8 mouse cellular contexts compared by ENCODE assay signal in the genomic region with DNA sequence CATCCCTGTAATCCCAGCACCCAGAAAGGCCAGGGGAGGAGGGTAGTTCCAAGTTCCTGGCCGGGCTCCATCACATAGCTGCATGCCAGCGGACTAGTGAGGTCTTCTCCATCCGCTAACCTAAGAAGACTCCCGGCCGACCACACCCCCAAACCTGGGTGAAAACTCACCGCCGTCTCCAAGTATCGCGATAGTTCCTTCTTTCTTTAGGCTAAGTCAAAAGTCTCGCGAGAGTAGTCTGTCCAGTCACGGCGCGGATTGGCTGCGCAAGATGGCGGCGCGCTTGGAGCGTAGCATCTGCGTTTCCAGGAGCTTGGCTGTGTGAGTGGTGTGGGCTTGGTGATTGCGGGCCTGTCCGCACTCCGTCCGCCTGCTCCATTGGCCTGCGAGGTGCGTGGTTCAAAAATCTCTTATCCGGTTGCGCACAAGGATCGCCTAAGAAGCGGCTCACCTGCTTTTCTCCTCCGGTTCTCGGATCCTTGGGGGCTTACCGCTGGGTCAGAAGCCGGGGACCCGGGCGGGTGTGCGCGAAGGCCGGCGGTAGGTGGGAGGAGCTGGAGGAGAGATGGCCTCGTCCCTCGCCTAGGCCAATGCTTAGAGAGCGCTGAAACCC. TPM values are rescaled to one million over a fixed set of nuclear protein-coding genes. Genes with fewer than 3 reads are reported as not detected.
DNase-seq lines count a peak whose midpoint lies in the region; ATAC-seq and TF ChIP-seq lines count a peak whose summit lies in the region.

A gene (plus strand): TSS at position 236 of the 613 bp plus-strand sequence.

- no peaks in the 10 kb centered on the region for H3K9me3 ChIP-seq in kidney, embryonic 14.5 days (ENCODE audit: control insufficient read depth, low read length)
- no peaks in the 10 kb centered on the region for H3K9me3 ChIP-seq in limb, embryonic 15.5 days

- TF ChIP-seq POLR2A in bone marrow macrophage, adult 2 months (IDR thresholded peaks at IDR 0.05; ENCODE audit: borderline replicate concordance, low read depth, low read length): no peak
- TF ChIP-seq POLR2A in embryonic fibroblast, embryonic 13.5 days (IDR thresholded peaks at IDR 0.05; ENCODE audit: low read depth, low read length): peak; percentile 86

- peak within 1 kb of the TSS; percentile 76 for H3K4me2 ChIP-seq in kidney, embryonic 14.5 days (replicated peaks; ENCODE audit: low read depth, low read length)
- peak within 1 kb of the TSS; percentile 76 for H3K4me2 ChIP-seq in limb, embryonic 15.5 days

- H3K27me3 ChIP-seq in kidney, embryonic 14.5 days (ENCODE audit: control insufficient read depth, insufficient read depth, low read length): no peaks in the 10 kb centered on the region
- H3K27me3 ChIP-seq in limb, embryonic 15.5 days: no peaks in the 10 kb centered on the region

- H3K9ac ChIP-seq in kidney, embryonic 14.5 days (ENCODE audit: low read depth, low read length): peak within 1 kb of the TSS; percentile 88
- H3K9ac ChIP-seq in limb, embryonic 15.5 days: peak within 1 kb of the TSS; percentile 80

- H3K4me3 ChIP-seq in bone marrow macrophage, adult 2 months (ENCODE audit: insufficient read depth, low read length): peak within 1 kb of the TSS; percentile 83
- peak within 1 kb of the TSS; percentile 66 for H3K4me3 ChIP-seq in embryonic fibroblast, embryonic 13.5 days (ENCODE audit: insufficient read depth, low read length)
- peak within 1 kb of the TSS; percentile 87 for H3K4me3 ChIP-seq in kidney, embryonic 14.5 days (ENCODE audit: low read length)
- peak within 1 kb of the TSS; percentile 86 for H3K4me3 ChIP-seq in limb, embryonic 15.5 days

- DNase-seq in A20 (ENCODE audit: low read depth, low spot score): peak; percentile 97
- peak; percentile 95 for DNase-seq in heart, adult 9 months (ENCODE audit: low spot score in 2 of 2)
- DNase-seq in monocyte, adult 2 months (ENCODE audit: low read depth in 1 of 2, low spot score in 2 of 2): peak; percentile 89 to 90
- DNase-seq in spleen, postnatal 36 days (ENCODE audit: low spot score in 2 of 2): peak; percentile 94 to 96

- TF ChIP-seq CTCF in bone marrow macrophage, adult 2 months (IDR thresholded peaks at IDR 0.05; ENCODE audit: low read depth, low read length): no peak
- no peak for TF ChIP-seq CTCF in embryonic fibroblast, embryonic 13.5 days (IDR thresholded peaks at IDR 0.05; ENCODE audit: borderline replicate concordance, insufficient read depth, low read length)

- under 1% methylated on average over 43 of the region's 43 CpGs for WGBS in kidney, embryonic 14.5 days
- WGBS in limb, embryonic 15.5 days: under 1% methylated on average over 43 of the region's 43 CpGs

- H3K4me1 ChIP-seq in bone marrow macrophage, adult 2 months (ENCODE audit: control insufficient read depth, insufficient read depth, low read length): peaks cover 16% of the 10 kb centered on the region
- no peaks in the 10 kb centered on the region; the same call in 1 of the 2 replicates for H3K4me1 ChIP-seq in embryonic fibroblast, embryonic 13.5 days (ENCODE audit: control insufficient read depth, insufficient read depth, low read length)
- H3K4me1 ChIP-seq in kidney, embryonic 14.5 days (ENCODE audit: control insufficient read depth, insufficient read depth, low read length): no peaks in the 10 kb centered on the region
- H3K4me1 ChIP-seq in limb, embryonic 15.5 days: peaks cover 15% of the 10 kb centered on the region

- peaks cover 18% of the 10 kb centered on the region for H3K36me3 ChIP-seq in kidney, embryonic 14.5 days (ENCODE audit: control insufficient read depth, insufficient read depth, low read length)
- peaks cover 25% of the 10 kb centered on the region for H3K36me3 ChIP-seq in limb, embryonic 15.5 days

- peak within 1 kb of the TSS; percentile 58 for H3K27ac ChIP-seq in bone marrow macrophage, adult 2 months (ENCODE audit: insufficient read depth, low read depth, low read length)
- peak within 1 kb of the TSS; percentile 56; the same call in 1 of the 2 replicates for H3K27ac ChIP-seq in embryonic fibroblast, embryonic 13.5 days (ENCODE audit: insufficient read depth, low read length)
- peak within 1 kb of the TSS; percentile 95 for H3K27ac ChIP-seq in kidney, embryonic 14.5 days (ENCODE audit: low read depth, low read length)
- H3K27ac ChIP-seq in limb, embryonic 15.5 days: peak within 1 kb of the TSS; percentile 95

- ATAC-seq in kidney, embryonic 14.5 days (ENCODE audit: low FRiP score, low TSS enrichment): peak; percentile 97
- peak; percentile 91 for ATAC-seq in limb, embryonic 15.5 days (ENCODE audit: insufficient number of reproducible peaks, low FRiP score, low TSS enrichment, low read depth)

RNA-seq across cellular contexts. Expression of the gene that starts here (rescaled TPM):
- polyA plus RNA-seq in bone marrow macrophage, adult 2 months (2012; ENCODE audit: insufficient read depth, insufficient read length, missing spikeins): 8.9 and 9.2 TPM in 2 replicates
- polyA plus RNA-seq in embryonic fibroblast, embryonic 13.5 days (2011; ENCODE audit: insufficient read length, low read depth, missing spikeins): 25.6 and 29.1 TPM in 2 replicates
- 34.6 and 42.0 TPM in 2 replicates for polyA plus RNA-seq in kidney, embryonic 14.5 days (2014; fragmentation: Nextera tagmentation; extraction: Ambion mirVana)
- 47.3 and 49.0 TPM in 2 replicates for polyA plus RNA-seq in limb, embryonic 15.5 days (2015; fragmentation: Nextera tagmentation; extraction: Ambion mirVana)

Comparison
In these comparisons a context has a peak if more than half of its experiments do, and no peak if none do; other contexts are left out.
1. Peak in every context shown above with its lines: DNase-seq, ATAC-seq, H3K4me3 ChIP-seq and H3K27ac ChIP-seq.